Mouse (Mus musculus) limb, embryonic 15.5 days (tissue): ENCODE results near the gene Cdc34. TPM values are rescaled to one million over a fixed set of nuclear protein-coding genes. Genes with fewer than 3 reads are reported as not detected.

Source experiments
- ATAC-seq: fragments of 200-750 bp; cut with Nextera tagmentation; 2 replicates; pipeline ENCODE4 v1.8.0; 2017; ENCODE audit warnings: low read depth, moderate TSS enrichment; ENCODE audit not compliant: insufficient number of reproducible peaks, low FRiP score, low TSS enrichment
- H3K27ac ChIP-seq: fragments of 300-500 bp; sonication (generic); 2 replicates; pipeline ENCODE4 v1.5.1; 2015; ENCODE audit warnings: moderate library complexity, mild to moderate bottlenecking, inconsistent platforms
- H3K27me3 ChIP-seq: fragments of 300-500 bp; sonication (generic); 2 replicates; pipeline ENCODE4 v1.6.1; 2015; ENCODE audit warnings: inconsistent platforms
- H3K36me3 ChIP-seq: fragments of 300-500 bp; sonication (generic); 2 replicates; pipeline ENCODE4 v1.6.1; 2015; ENCODE audit warnings: inconsistent platforms
- H3K4me1 ChIP-seq: fragments of 300-500 bp; sonication (generic); 2 replicates; pipeline ENCODE4 v1.6.1; 2015; ENCODE audit warnings: inconsistent platforms
- H3K4me2 ChIP-seq: fragments of 300-500 bp; sonication (generic); 2 replicates; pipeline ENCODE4 v1.6.1; 2015; ENCODE audit warnings: mild to moderate bottlenecking, inconsistent platforms
- H3K4me3 ChIP-seq: fragments of 300-500 bp; sonication (generic); 2 replicates; pipeline ENCODE4 v1.5.1; 2015; ENCODE audit warnings: mild to moderate bottlenecking, inconsistent platforms
- H3K9ac ChIP-seq: fragments of 300-500 bp; sonication (generic); 2 replicates; pipeline ENCODE4 v1.6.1; 2015; ENCODE audit warnings: inconsistent platforms
- H3K9me3 ChIP-seq: fragments of 300-500 bp; sonication (generic); 2 replicates; pipeline ENCODE4 v1.6.1; 2016; ENCODE audit warnings: inconsistent platforms
- WGBS: fragments of 180-500 bp; shearing (Covaris S2); methylation state at CpG from one replicate; pipeline ENCODE4 v1.1.7; 2015; 5-methylcytosine and 5-hydroxymethylcytosine counted together
- polyA plus RNA-seq: library from polyadenylated mRNA; unstranded; fragments of >200 nt; fragmentation: Nextera tagmentation; extraction: Ambion mirVana; gene quantifications from 2 replicates; pipeline ENCODE4 v1.2.1, GENCODE M21; 2015

Gene Cdc34
- polyA plus RNA-seq, 1 experiment from 2014 or later = 100 TPM

DNA sequence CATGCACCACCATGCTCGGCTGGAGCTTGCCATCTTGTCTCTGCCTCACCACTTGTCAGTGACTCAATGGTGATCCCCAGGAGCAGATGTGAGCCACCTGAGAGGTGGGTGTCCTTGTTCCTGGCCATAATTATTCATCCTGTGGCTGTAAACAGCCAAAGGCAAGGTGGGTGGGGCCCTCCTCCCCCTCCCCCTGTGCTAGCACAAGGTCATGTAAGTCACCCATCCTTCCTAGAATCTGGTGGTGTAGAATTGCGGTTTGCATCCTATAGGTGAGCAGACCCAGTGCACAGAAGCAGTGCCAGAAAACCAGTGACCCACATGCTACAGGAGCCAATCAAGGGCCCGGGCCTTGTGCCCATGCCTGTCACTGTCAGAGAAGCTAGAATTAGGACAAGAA is 8.9 kb upstream of the Cdc34 start:
- H3K4me1 ChIP-seq = peaks cover 14% of the 10 kb centered on the region
- 91% methylated on average over 3 of the region's 3 CpGs for WGBS
- H3K9me3 ChIP-seq = no peaks in the 10 kb centered on the region
- no peak overlapping the region for H3K4me3 ChIP-seq
- H3K4me2 ChIP-seq = no peak overlapping the region
- no peak overlapping the region for H3K27ac ChIP-seq
- ATAC-seq = no peak
- peaks cover 34% of the 10 kb centered on the region for H3K36me3 ChIP-seq
- no peaks in the 10 kb centered on the region for H3K27me3 ChIP-seq
- no peak overlapping the region for H3K9ac ChIP-seq

DNA sequence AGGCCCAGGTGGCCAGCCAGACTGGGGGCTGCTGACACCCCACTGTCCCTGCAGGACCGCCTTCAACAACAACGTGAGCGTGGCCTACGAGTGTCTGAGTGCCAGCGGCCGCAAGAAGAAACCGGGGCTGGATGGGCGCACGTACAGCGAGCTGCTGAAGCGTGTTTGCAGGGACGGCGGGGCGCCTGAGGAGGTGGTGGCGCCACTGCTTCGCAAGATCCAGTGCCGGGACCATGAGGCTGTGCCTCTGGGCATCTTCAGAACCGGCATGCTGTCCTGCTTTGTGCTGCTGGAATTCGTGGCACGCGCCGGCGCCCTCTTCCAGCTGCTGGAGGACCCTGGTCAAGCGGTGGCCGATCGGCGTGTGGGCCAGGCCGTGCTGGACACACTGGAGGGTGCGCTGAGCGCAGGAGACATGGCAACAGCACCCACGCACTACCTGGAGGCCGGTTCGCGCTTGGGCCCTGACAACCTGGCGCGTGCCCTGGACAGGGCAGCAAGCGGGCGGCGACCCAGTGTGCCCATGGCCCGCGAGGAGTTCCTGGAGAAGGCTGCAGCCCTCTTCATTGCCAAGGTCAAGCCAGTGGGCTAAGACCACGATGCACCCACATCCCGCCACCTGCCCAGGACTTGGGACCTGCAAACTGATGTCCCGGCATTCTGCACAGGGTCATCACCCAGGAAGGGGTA is 6.5 kb upstream of the Cdc34 start:
- Histone ChIP-seq H3K4me3 (no peak overlapping the region), H3K27ac (no peak overlapping the region), H3K9ac (no peak overlapping the region), H3K9me3 (no peaks in the 10 kb centered on the region), H3K4me2 (no peak overlapping the region), H3K36me3 (peaks cover 34% of the 10 kb centered on the region), H3K4me1 (peaks cover 8% of the 10 kb centered on the region), H3K27me3 (no peaks in the 10 kb centered on the region)
- WGBS = 57% methylated on average over 44 of the region's 44 CpGs
- ATAC-seq = no peak

DNA sequence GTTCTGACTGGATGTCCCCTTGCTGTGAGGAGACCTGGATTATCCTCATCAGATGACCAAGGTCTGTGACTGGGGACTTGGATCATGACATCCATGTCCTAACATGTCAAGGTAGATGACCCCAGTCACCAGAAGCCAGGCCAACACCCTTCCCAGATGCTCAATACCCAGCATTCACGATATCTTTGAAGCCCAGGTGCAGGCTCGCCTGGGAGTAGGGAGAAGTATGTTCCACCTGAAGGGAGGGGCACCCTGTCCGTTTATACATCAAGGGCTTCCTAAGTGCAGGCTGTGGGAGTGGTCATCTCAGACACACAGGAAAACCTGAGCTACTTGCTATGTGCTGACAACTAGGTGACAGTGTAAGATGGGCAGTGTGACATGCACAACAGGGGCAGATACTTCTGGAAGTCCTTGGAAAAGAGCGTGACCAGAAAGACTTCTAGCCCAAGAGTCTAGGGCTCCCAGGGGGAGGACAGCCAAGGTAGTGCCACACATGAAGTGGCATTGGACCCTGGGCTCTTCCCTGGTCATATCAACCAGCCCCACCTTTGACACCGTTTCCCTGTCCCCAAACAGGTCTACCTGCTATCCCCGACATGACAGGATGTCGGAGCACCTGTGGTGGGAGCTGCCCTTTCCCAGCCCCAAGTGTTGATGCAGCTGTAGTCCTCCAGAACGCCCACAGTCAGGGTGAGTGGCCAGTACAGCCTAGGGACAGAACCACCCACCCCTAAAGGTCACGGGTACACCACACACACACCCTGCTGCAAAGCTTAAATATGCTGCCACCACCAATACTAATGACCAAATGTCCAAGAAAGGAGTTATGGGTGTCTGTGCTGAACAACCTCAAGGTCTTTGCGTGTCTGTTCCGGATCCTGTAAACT is 1.1 kb upstream of the Cdc34 start:
- WGBS = 35% methylated on average over 11 of the region's 11 CpGs
- Histone ChIP-seq H3K9ac (peak overlapping the region; percentile 28), H3K27ac (peak overlapping the region; percentile 87), H3K4me1 (peaks cover 27% of the 10 kb centered on the region), H3K4me2 (peak overlapping the region; percentile 52), H3K9me3 (no peaks in the 10 kb centered on the region), H3K27me3 (no peaks in the 10 kb centered on the region), H3K4me3 (peak overlapping the region; percentile 71), H3K36me3 (peaks cover 23% of the 10 kb centered on the region)
- no peak for ATAC-seq

DNA sequence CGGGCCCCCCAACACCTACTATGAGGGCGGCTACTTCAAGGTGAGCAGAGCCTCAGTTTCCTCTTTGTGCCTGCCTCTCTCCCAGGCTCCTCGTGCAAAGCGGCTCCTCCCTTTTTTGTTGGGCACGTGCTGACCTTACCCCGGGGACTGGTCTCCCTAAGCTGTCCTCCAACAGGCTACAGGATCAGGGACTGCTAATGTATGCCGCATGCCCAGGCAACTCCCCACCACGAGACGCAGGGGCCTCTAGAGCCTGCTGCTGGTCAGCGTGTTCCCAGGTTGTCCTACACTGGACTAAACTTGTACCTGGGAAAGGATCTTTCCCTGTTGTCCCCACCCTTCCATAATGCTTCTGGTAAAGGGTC is 538 bp downstream of the Cdc34 start:
- Histone ChIP-seq H3K36me3 (peaks cover 36% of the 10 kb centered on the region), H3K4me1 (peaks cover 27% of the 10 kb centered on the region), H3K27ac (peak overlapping the region; percentile 87), H3K4me3 (peak overlapping the region; percentile 71), H3K27me3 (no peaks in the 10 kb centered on the region), H3K4me2 (peak overlapping the region; percentile 84), H3K9ac (peak overlapping the region; percentile 75), H3K9me3 (no peaks in the 10 kb centered on the region)
- WGBS = under 1% methylated on average over 10 of the region's 10 CpGs
- no peak for ATAC-seq

DNA sequence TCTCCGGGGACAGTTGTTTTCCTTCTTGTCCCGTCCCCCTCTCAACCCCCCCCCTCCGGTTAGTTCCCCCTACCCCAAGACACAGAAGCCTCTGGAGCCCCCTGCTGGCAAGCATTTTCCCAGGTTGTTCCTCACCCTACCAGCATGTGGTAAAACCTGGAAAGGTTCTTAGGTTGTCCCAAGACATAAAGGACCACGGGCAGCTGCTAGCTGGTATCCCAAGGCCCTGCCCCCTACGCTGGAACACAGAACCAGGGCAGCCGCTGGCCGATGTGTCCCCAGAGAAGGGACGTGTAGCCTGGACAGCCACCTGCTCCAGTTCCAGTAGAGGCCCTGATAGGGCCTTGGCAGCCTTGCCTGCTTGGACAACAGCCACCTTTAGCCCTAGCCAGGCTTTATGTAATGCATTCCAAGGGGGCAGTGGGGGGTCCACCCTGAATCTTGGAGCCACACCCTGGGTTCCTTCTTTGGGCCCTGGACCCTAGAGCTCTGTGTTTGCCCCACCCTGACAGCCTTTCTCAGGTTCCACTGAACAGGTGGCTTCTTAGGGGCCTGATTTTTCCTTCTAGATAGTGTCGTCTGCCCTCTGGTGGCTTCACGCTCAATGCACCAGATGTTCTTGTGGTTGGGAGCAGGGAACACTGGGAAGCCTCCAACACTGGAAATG is 1.1 kb downstream of the Cdc34 start:
- peak overlapping the region; percentile 71 for H3K4me3 ChIP-seq
- H3K4me2 ChIP-seq = peak overlapping the region; percentile 84
- peak overlapping the region; percentile 75 for H3K9ac ChIP-seq
- H3K27ac ChIP-seq = peak overlapping the region; percentile 87
- WGBS = 1% methylated on average over 10 of the region's 10 CpGs
- no peaks in the 10 kb centered on the region for H3K9me3 ChIP-seq
- no peak for ATAC-seq
- peaks cover 41% of the 10 kb centered on the region for H3K36me3 ChIP-seq
- peaks cover 27% of the 10 kb centered on the region for H3K4me1 ChIP-seq
- no peaks in the 10 kb centered on the region for H3K27me3 ChIP-seq

DNA sequence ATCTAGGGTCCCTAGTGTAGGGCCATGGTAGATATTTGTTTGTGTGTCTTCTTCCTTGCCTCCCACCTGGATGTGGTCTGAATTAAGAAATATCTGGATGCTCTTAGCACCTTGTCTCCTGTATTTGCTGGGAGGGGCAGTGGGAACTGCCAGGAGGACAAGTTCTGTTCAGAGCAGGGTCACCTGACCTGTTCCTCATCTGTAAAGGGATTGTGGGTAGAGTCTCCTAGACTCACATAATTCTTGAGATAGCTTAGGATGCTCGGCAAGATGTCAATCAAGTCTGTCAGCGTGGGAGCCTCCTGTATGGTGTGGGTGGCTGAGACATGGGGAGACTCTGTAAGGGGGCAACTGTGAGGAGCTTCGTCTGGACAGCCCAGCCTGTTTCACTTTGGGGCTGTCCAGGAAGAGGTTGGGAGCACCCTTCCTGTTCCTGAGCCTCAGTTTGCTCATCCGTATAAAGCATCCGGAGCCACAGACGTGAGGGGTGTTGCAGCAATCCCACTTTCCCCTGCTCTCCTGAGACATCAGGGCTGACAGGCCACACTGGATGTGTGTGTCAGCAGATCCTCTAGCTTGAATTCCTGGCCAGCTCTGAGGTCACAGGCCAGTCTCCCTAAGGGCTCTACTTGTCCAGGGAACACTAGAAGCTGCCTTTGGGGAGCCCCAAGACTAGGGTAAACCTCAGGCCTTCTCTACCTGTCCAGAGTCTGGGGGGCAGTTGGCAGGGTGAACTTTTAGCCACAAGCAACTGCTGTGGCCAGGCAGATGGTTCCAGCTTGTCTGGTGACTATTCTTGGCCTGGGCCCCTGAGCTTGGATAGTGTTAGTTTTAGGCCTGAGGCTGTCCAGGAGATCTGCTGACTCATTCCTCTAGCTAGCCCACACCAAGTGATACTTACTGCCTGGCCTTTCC is 2.0 kb downstream of the Cdc34 start:
- no peaks in the 10 kb centered on the region for H3K27me3 ChIP-seq
- H3K4me3 ChIP-seq = peak overlapping the region; percentile 71
- peak overlapping the region; percentile 84 for H3K4me2 ChIP-seq
- H3K9me3 ChIP-seq = no peaks in the 10 kb centered on the region
- ATAC-seq = no peak
- peaks cover 27% of the 10 kb centered on the region for H3K4me1 ChIP-seq
- H3K27ac ChIP-seq = no peak overlapping the region
- 85% methylated on average over 6 of the region's 6 CpGs for WGBS
- no peak overlapping the region for H3K9ac ChIP-seq
- H3K36me3 ChIP-seq = peaks cover 50% of the 10 kb centered on the region

DNA sequence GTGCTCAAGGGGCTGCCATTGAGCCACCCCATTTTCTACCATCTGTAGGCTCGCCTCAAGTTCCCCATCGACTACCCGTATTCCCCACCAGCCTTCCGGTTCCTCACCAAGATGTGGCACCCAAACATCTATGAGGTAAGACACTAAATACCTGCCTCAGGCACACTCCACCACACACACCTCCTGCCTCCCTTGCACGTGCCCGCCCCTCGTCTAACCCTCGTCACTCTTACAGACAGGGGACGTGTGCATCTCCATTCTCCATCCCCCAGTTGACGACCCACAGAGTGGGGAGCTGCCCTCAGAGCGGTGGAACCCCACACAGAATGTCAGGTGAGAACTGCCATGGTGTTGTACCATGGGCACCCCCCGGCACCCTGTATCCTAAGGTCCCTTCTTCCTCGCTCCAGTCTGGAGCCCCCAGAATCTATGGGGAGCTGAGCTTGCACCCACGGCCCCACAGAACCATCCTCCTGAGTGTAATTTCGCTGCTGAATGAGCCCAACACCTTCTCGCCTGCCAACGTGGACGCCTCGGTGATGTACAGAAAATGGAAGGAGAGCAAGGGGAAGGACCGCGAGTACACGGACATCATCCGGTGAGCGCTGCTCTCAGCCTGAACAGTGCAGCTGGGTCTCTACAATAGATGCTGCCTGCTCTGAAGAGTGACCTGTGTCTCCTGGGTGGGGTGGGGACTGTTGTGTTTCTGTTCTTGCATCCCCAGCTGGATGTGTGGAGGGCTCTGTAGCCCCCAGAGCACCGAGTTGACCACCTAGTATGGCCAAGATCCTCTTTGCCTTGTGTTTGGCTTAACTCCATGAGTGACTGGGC is 3.0 kb downstream of the Cdc34 start:
- Histone ChIP-seq H3K27ac (no peak overlapping the region), H3K4me1 (peaks cover 27% of the 10 kb centered on the region), H3K9me3 (no peaks in the 10 kb centered on the region), H3K36me3 (peaks cover 54% of the 10 kb centered on the region), H3K9ac (no peak overlapping the region), H3K4me2 (no peak overlapping the region), H3K27me3 (no peaks in the 10 kb centered on the region), H3K4me3 (no peak overlapping the region)
- ATAC-seq = no peak
- 89% methylated on average over 25 of the region's 25 CpGs for WGBS

DNA sequence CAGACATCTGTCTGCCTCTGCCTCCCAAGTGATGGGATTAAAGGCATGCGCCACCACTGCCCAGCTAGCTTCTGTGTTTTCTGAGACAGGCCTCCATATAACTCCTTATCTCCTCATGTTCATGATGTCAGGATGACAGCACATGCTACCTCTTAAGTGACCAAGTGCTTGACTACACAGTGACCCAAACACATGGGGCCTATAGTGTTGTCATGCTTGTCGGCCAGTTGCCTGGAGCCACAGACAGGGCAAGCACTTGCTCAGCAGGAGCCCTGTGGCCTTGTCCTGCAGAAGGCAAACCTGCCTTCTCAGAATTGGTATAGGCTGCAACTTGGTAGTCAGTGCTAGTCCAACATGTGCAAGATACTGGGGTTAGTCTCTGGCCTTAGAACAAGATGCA is 4.2 kb downstream of the Cdc34 start:
- no peaks in the 10 kb centered on the region for H3K9me3 ChIP-seq
- H3K4me3 ChIP-seq = no peak overlapping the region
- no peak for ATAC-seq
- H3K9ac ChIP-seq = no peak overlapping the region
- WGBS = 90% methylated on average over 2 of the region's 2 CpGs
- H3K4me2 ChIP-seq = no peak overlapping the region
- H3K27ac ChIP-seq = no peak overlapping the region
- H3K36me3 ChIP-seq = peaks cover 54% of the 10 kb centered on the region
- H3K4me1 ChIP-seq = peaks cover 22% of the 10 kb centered on the region
- no peaks in the 10 kb centered on the region for H3K27me3 ChIP-seq

DNA sequence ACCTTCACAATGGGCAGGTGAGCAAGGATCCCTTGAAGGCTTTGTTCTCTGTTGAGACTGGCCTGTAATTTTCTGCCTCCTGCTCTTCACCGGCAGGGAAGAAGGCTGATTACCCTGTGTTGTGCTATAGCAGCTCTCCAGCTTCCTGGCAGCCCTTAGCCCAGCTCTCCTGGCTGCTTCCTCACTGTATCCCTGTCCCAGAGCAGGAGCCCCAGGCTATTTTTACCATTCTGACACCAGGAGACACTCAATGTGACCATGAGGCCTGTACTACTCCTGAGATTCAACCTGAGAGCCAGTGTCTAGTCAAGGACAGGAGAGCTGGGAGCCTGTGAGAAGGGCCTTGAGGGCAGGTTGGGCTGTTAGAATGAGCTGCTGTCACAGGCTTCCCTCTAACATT is 4.7 kb downstream of the Cdc34 start:
- no peak overlapping the region for H3K4me2 ChIP-seq
- H3K4me3 ChIP-seq = no peak overlapping the region
- no peaks in the 10 kb centered on the region for H3K27me3 ChIP-seq
- 95% methylated on average over 1 of the region's 1 CpGs for whole genome bisulfite sequencing
- H3K36me3 ChIP-seq = peaks cover 54% of the 10 kb centered on the region
- H3K9me3 ChIP-seq = no peaks in the 10 kb centered on the region
- H3K27ac ChIP-seq = no peak overlapping the region
- no peak for ATAC-seq
- H3K4me1 ChIP-seq = peaks cover 20% of the 10 kb centered on the region
- no peak overlapping the region for H3K9ac ChIP-seq

DNA sequence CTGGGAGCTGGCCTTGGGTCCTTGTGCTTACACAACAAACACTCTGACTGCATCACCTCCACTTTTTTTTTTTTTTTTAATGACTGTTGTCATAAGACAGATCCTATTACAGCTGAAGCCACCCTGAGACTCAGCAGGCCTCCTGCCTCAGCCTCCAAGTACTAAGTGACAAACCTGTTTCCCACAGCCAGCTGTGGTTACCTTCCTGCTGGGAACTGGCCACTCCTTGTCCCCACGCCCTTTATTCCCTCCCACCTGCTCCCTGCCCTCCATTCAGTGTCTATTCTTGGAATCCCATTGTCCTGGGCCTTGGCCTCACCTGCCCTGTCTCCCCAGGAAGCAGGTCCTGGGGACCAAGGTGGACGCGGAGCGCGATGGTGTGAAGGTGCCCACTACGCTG is 5.5 kb downstream of the Cdc34 start:
- no peak overlapping the region for H3K4me3 ChIP-seq
- H3K27me3 ChIP-seq = no peaks in the 10 kb centered on the region
- H3K9me3 ChIP-seq = no peaks in the 10 kb centered on the region
- 96% methylated on average over 6 of the region's 6 CpGs for WGBS
- H3K4me2 ChIP-seq = no peak overlapping the region
- H3K36me3 ChIP-seq = peaks cover 54% of the 10 kb centered on the region
- no peak overlapping the region for H3K27ac ChIP-seq
- no peak for ATAC-seq
- no peak overlapping the region for H3K9ac ChIP-seq
- peaks cover 20% of the 10 kb centered on the region for H3K4me1 ChIP-seq

DNA sequence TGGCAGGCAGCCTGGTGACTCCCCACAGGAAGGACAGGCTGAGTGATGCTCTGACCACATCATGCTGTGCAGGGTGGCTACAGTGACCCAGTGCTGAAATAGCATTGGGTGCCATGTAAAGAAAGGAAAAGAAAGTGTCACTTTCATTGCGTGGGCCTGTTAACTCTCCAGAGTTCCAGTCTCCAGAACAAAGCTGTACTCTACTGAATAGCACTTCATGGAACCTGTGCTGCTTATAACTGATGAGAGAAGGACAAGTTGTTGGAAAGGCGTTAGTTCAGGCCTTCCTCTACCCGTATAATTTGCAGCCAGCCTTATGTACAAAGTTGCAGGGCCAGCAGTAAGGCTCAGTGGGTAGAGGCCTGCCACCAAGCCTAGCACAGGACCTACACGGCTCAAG is 6.7 kb downstream of the Cdc34 start, which contains the start of gene Gzmm:
Gene Gzmm, plus strand, starts transcription at position 301 of the 400 bp plus-strand sequence.
- no peaks in the 10 kb centered on the region for H3K9me3 ChIP-seq
- no peak within 1 kb of the TSS for H3K4me2 ChIP-seq
- no peak within 1 kb of the TSS for H3K27ac ChIP-seq
- no peak within 1 kb of the TSS for H3K4me3 ChIP-seq
- H3K9ac ChIP-seq = no peak within 1 kb of the TSS
- H3K36me3 ChIP-seq = peaks cover 54% of the 10 kb centered on the region
- peaks cover 12% of the 10 kb centered on the region for H3K4me1 ChIP-seq
- ATAC-seq = no peak
- 81% methylated on average over 4 of the region's 4 CpGs for WGBS
- H3K27me3 ChIP-seq = no peaks in the 10 kb centered on the region
